ENCODE assay signal across 15 mouse cellular contexts in genomic region chr14:103086671-103087324, GRCm38 (mm10). TPM values are rescaled to one million over a fixed set of nuclear protein-coding genes. Genes with fewer than 3 reads are reported as not detected.
DNase-seq lines count a peak whose midpoint lies in the region; ATAC-seq and TF ChIP-seq lines count a peak whose summit lies in the region.
"Had no signal": no experiment of that assay in that cellular context is flagged by ENCODE, and none has a peak within 500 bp of the region (broad histone marks: within the 10 kb centered on the region; RNA-seq: fewer than 3 reads in every experiment).

No protein-coding gene starts in this region.

- intact Hi-C loops in heart, adult 2 months (cut with DNase I) = loop anchor here (2.0 kb wide), 1 partner anchor 14 kb away; no protein-coding TSS in a partner anchor
- intact Hi-C loops in gastrocnemius, adult 2 months (cut with DNase I) = loop anchor here (2.0 kb wide), 1 partner anchor 16 kb away; the partner anchor contains the start of gene Cln5

- H3K4me3 ChIP-seq in heart, embryonic 11.5 days (ENCODE audit: low read depth, low read length) = no peak overlapping the region
- H3K4me3 ChIP-seq in heart, adult 2 months = no peak overlapping the region
- no peak overlapping the region for H3K4me3 ChIP-seq in MEL (ENCODE audit: control insufficient read depth in 1 of 2, insufficient read depth in 1 of 2, low read depth in 2 of 2, low read length in 2 of 2)
- H3K4me3 ChIP-seq in megakaryocyte, embryonic 14.5 days (replicated peaks) = peak overlapping the region; percentile 76
- no peak overlapping the region for H3K4me3 ChIP-seq in gastrocnemius, adult 2 months
- H3K4me3 ChIP-seq: hindbrain, embryonic 15.5 days; limb, embryonic 10.5 days; midbrain, embryonic 13.5 days had no signal

- peak; percentile 71 for ATAC-seq in heart, embryonic 11.5 days (replicated peaks; ENCODE audit: insufficient number of reproducible peaks, low FRiP score, low TSS enrichment)
- peak; percentile 94 for ATAC-seq in erythroblast, adult 5-6 weeks (replicated peaks; ENCODE audit: low FRiP score, poor library complexity, severe bottlenecking)
- ATAC-seq: midbrain, embryonic 13.5 days had no signal

- H3K79me2 ChIP-seq in heart, adult 2 months (replicated peaks; ENCODE audit: control insufficient read depth, insufficient read depth, low read length) = peaks cover 10% of the 10 kb centered on the region
- H3K79me2 ChIP-seq in MEL (ENCODE audit: control insufficient read depth, insufficient read depth, low read length, poor library complexity) = peaks cover 3% of the 10 kb centered on the region; the same call in 1 of the 2 replicates

- no peak for TF ChIP-seq POLR2A in heart, adult 2 months (IDR thresholded peaks at IDR 0.05; ENCODE audit: insufficient read depth, low read depth, low read length)
- TF ChIP-seq POLR2A in MEL (IDR thresholded peaks at IDR 0.05; ENCODE audit: control insufficient read depth in 1 of 2, insufficient read depth in 1 of 2, low read depth in 1 of 2, low read length in 2 of 2, poor library complexity in 1 of 2) = no peak

- H3K4me2 ChIP-seq in heart, embryonic 11.5 days = no peak overlapping the region
- H3K4me2 ChIP-seq: hindbrain, embryonic 15.5 days; midbrain, embryonic 13.5 days had no signal

- H3K4me1 ChIP-seq in heart, embryonic 11.5 days (ENCODE audit: control insufficient read depth, insufficient read depth, low read length) = no peaks in the 10 kb centered on the region
- peaks cover 4% of the 10 kb centered on the region for H3K4me1 ChIP-seq in heart, adult 2 months (ENCODE audit: control insufficient read depth, insufficient read depth, low read length)
- peaks cover 11 to 17% of the 10 kb centered on the region in 2 experiments for H3K4me1 ChIP-seq in MEL (ENCODE audit: control insufficient read depth in 1 of 2, insufficient read depth in 2 of 2, low read length in 2 of 2)
- peaks cover 62% of the 10 kb centered on the region for H3K4me1 ChIP-seq in megakaryocyte, embryonic 14.5 days
- H3K4me1 ChIP-seq: hindbrain, embryonic 15.5 days; limb, embryonic 10.5 days; midbrain, embryonic 13.5 days had no signal

- H3K9ac ChIP-seq in heart, embryonic 11.5 days (ENCODE audit: low read depth, low read length) = no peak overlapping the region
- H3K9ac ChIP-seq in heart, adult 2 months (ENCODE audit: low read depth, low read length) = no peak overlapping the region
- no peak overlapping the region for H3K9ac ChIP-seq in MEL (ENCODE audit: control insufficient read depth, low read depth, low read length, poor library complexity, severe bottlenecking)
- H3K9ac ChIP-seq: hindbrain, embryonic 15.5 days; midbrain, embryonic 13.5 days had no signal

- no peak for TF ChIP-seq EP300 in heart, adult 2 months (IDR thresholded peaks at IDR 0.05; ENCODE audit: insufficient read depth, low read depth, low read length)
- TF ChIP-seq EP300 in MEL (IDR thresholded peaks at IDR 0.05; ENCODE audit: low read depth in 1 of 2, low read length in 2 of 2) = no peak

- H3K9me3 ChIP-seq in heart, embryonic 11.5 days (replicated peaks; ENCODE audit: control insufficient read depth, low read length) = no peaks in the 10 kb centered on the region
- no peaks in the 10 kb centered on the region for H3K9me3 ChIP-seq in MEL (replicated peaks; ENCODE audit: insufficient read depth, low read length)
- no peaks in the 10 kb centered on the region for H3K9me3 ChIP-seq in megakaryocyte, embryonic 14.5 days
- H3K9me3 ChIP-seq: hindbrain, embryonic 15.5 days; limb, embryonic 10.5 days; midbrain, embryonic 13.5 days had no signal

- peaks cover 19% of the 10 kb centered on the region for H3K36me3 ChIP-seq in heart, embryonic 11.5 days (ENCODE audit: control insufficient read depth, insufficient read depth, low read length)
- peaks cover 46% of the 10 kb centered on the region for H3K36me3 ChIP-seq in heart, adult 2 months (ENCODE audit: control insufficient read depth, insufficient read depth, low read length)
- H3K36me3 ChIP-seq in MEL (ENCODE audit: control insufficient read depth in 1 of 2, insufficient read depth in 2 of 2, low read length in 2 of 2) = peaks cover 25 to 29% of the 10 kb centered on the region in 2 experiments
- H3K36me3 ChIP-seq in megakaryocyte, embryonic 14.5 days (replicated peaks; ENCODE audit: low read length) = peaks cover 91% of the 10 kb centered on the region

- no peak for DNase-seq in heart, adult 2 months
- DNase-seq in MEL (ENCODE audit: low read depth, low spot score) = peak; percentile 65
- DNase-seq in gastrocnemius, adult 2 months = no peak
- DNase-seq in layer of hippocampus, postnatal 36 days = no peak
- DNase-seq in frontal cortex, postnatal 14 days (ENCODE audit: low spot score in 2 of 2) = no peak
- DNase-seq: cerebellum, postnatal 25 days; kidney, postnatal 4 days had no signal

- no peak for TF ChIP-seq RAD21 in MEL (IDR thresholded peaks at IDR 0.05; ENCODE audit: low read depth, low read length)

- no peak for TF ChIP-seq CTCF in heart, adult 2 months (IDR thresholded peaks at IDR 0.05)
- no peak for TF ChIP-seq CTCF in MEL (IDR thresholded peaks at IDR 0.05 in 2 of 3, conservative IDR thresholded peaks at IDR 0.05 in 1 of 3; ENCODE audit: control insufficient read depth in 1 of 3, insufficient read depth in 1 of 3, low read depth in 2 of 3, low read length in 3 of 3, poor library complexity in 1 of 3, severe bottlenecking in 1 of 3)
- no peak for TF ChIP-seq CTCF in gastrocnemius, adult 2 months (IDR thresholded peaks at IDR 0.05)

- H3K27ac ChIP-seq in heart, embryonic 11.5 days (ENCODE audit: low read depth, low read length) = 0 out of 2 replicates have a peak overlapping the region, but pooled peaks have one; percentile 35
- H3K27ac ChIP-seq in heart, adult 2 months = no peak overlapping the region
- peak overlapping the region; percentile 27; the same call in 1 of the 2 replicates for H3K27ac ChIP-seq in MEL (ENCODE audit: control insufficient read depth, low read depth, low read length)
- no peak overlapping the region for H3K27ac ChIP-seq in gastrocnemius, adult 2 months
- H3K27ac ChIP-seq: hindbrain, embryonic 15.5 days; limb, embryonic 10.5 days; midbrain, embryonic 13.5 days had no signal

- no peaks in the 10 kb centered on the region for H3K27me3 ChIP-seq in heart, embryonic 11.5 days (ENCODE audit: control insufficient read depth, insufficient read depth, low read length)
- H3K27me3 ChIP-seq in heart, adult 2 months (ENCODE audit: control insufficient read depth, insufficient read depth, low read length) = no peaks in the 10 kb centered on the region
- no peaks in the 10 kb centered on the region for H3K27me3 ChIP-seq in MEL (ENCODE audit: control insufficient read depth in 1 of 2, insufficient read depth in 2 of 2, low read length in 2 of 2)
- peaks cover 12% of the 10 kb centered on the region for H3K27me3 ChIP-seq in megakaryocyte, embryonic 14.5 days (replicated peaks)
- H3K27me3 ChIP-seq: CH12.LX; hindbrain, embryonic 15.5 days; midbrain, embryonic 13.5 days had no signal

- 84% methylated on average over 4 of the region's 4 CpGs for WGBS in heart, embryonic 11.5 days (ENCODE audit: insufficient replicate concordance)
- 89% methylated on average over 4 of the region's 4 CpGs for WGBS in heart, adult 2 months

TF ChIP-seq in MEL, 35 proteins besides CTCF, POLR2A, EP300 and RAD21:
- peak; percentile 8; the same call in 1 of the 2 replicates for TF ChIP-seq ETS1 (IDR thresholded peaks at IDR 0.05; ENCODE audit: low read depth, low read length)
- TF ChIP-seq MAFK (IDR thresholded peaks at IDR 0.05; ENCODE audit: borderline replicate concordance, low read depth, low read length) = no peak

RNA-seq across cellular contexts. Expression of gene Fbxl3, which starts 12.6 kb away (rescaled TPM):
- 23.0 and 27.2 TPM in 2 replicates for polyA plus RNA-seq in heart, embryonic 11.5 days (2014; fragmentation: Nextera tagmentation; extraction: Ambion mirVana)
- total RNA-seq in heart, adult 2 months (2021) = 10 to 100 TPM; 51.8 to 59.7 TPM
- polyA plus RNA-seq in heart, adult 2 months (2012; rRNA removed) = 67.0 and 114 TPM in 2 replicates
- total RNA-seq in MEL (2012; rRNA removed) = 14.6 and 15.0 TPM in 2 replicates
- 10 to 100 TPM in 1 of 2 experiments, not detected in 1; 28.4 TPM for polyA plus RNA-seq in MEL (2012; ENCODE audit: insufficient read depth in 1 of 2, insufficient read length in 2 of 2, low read depth in 1 of 2, low replicate concordance in 2 of 2, missing spikeins in 1 of 2)
- total RNA-seq in erythroblast, adult 5-6 weeks (2015; ENCODE audit: low replicate concordance) = 79.2 and 116 TPM in 2 replicates
- total RNA-seq in erythroblast, adult 5-6 weeks (2017; ENCODE audit: low replicate concordance) = 239 and 296 TPM in 2 replicates
- polyA plus RNA-seq in megakaryocyte, embryonic 14.5 days (2012; ENCODE audit: insufficient read depth, low replicate concordance) = 2.0 and 5.1 TPM in 2 replicates
- 10 to 100 TPM; 54.1 to 54.3 TPM for total RNA-seq in gastrocnemius, adult 2 months (2021)
- total RNA-seq in layer of hippocampus, postnatal 36 days (2021) = 100 to 1,000 TPM in 1 of 2 experiments, 10 to 100 TPM in 1; 96.2 to 100 TPM

RNA-seq across cellular contexts. Expression of gene Cln5, which starts 16.8 kb away (rescaled TPM):
- polyA plus RNA-seq in heart, embryonic 11.5 days (2014; fragmentation: Nextera tagmentation; extraction: Ambion mirVana) = 31.4 and 32.2 TPM in 2 replicates
- 10 to 100 TPM; 19.1 to 20.3 TPM for total RNA-seq in heart, adult 2 months (2021)
- 12.7 and 23.9 TPM in 2 replicates for polyA plus RNA-seq in heart, adult 2 months (2012; rRNA removed)
- 12.1 and 12.3 TPM in 2 replicates for total RNA-seq in MEL (2012; rRNA removed)
- polyA plus RNA-seq in MEL (2012; ENCODE audit: insufficient read depth in 1 of 2, insufficient read length in 2 of 2, low read depth in 1 of 2, low replicate concordance in 2 of 2, missing spikeins in 1 of 2) = 10 to 100 TPM; 15.9 to 99.4 TPM
- total RNA-seq in erythroblast, adult 5-6 weeks (2015; ENCODE audit: low replicate concordance) = 18.8 and 20.9 TPM in 2 replicates
- 21.9 and 22.2 TPM in 2 replicates for total RNA-seq in erythroblast, adult 5-6 weeks (2017; ENCODE audit: low replicate concordance)
- polyA plus RNA-seq in megakaryocyte, embryonic 14.5 days (2012; ENCODE audit: insufficient read depth, low replicate concordance) = 1.8 and 3.6 TPM in 2 replicates
- 10 to 100 TPM; 12.6 to 14.4 TPM for total RNA-seq in gastrocnemius, adult 2 months (2021)
- 10 to 100 TPM in 1 of 2 experiments, 1 to 10 TPM in 1; 9.6 to 10.6 TPM for total RNA-seq in layer of hippocampus, postnatal 36 days (2021)

RNA-seq across cellular contexts. Expression of gene Acod1, which starts 40.0 kb away (rescaled TPM):
- polyA plus RNA-seq in heart, embryonic 11.5 days (2014; fragmentation: Nextera tagmentation; extraction: Ambion mirVana) = not detected in 2 replicates
- not detected for total RNA-seq in heart, adult 2 months (2021)
- polyA plus RNA-seq in heart, adult 2 months (2012; rRNA removed) = 0.08 and 0.09 TPM in 2 replicates
- total RNA-seq in MEL (2012; rRNA removed) = not detected in 2 replicates
- not detected for polyA plus RNA-seq in MEL (2012; ENCODE audit: insufficient read depth in 1 of 2, insufficient read length in 2 of 2, low read depth in 1 of 2, low replicate concordance in 2 of 2, missing spikeins in 1 of 2)
- total RNA-seq in erythroblast, adult 5-6 weeks (2015; ENCODE audit: low replicate concordance) = 2.7 TPM in 1 of 2 replicates, not detected in the other
- total RNA-seq in erythroblast, adult 5-6 weeks (2017; ENCODE audit: low replicate concordance) = 0.17 and 1.3 TPM in 2 replicates
- 0.13 TPM in 1 of 2 replicates, not detected in the other for polyA plus RNA-seq in megakaryocyte, embryonic 14.5 days (2012; ENCODE audit: insufficient read depth, low replicate concordance)
- total RNA-seq in gastrocnemius, adult 2 months (2021) = not detected
- not detected for total RNA-seq in layer of hippocampus, postnatal 36 days (2021)
- polyA plus RNA-seq: hindbrain, embryonic 15.5 days; limb, embryonic 10.5 days; midbrain, embryonic 13.5 days; neural tube, embryonic 14.5 days had no signal

Comparison
In these comparisons a context has a peak if more than half of its experiments do, and no peak if none do; other contexts are left out.
1. H3K27ac ChIP-seq: peak in heart, embryonic 11.5 days (single experiment) and MEL (single experiment); none in heart, adult 2 months (single experiment) and gastrocnemius, adult 2 months (single experiment).